Mouse (Mus musculus): ENCODE results near the gene Aida.

GRCm38 (mm10) chr1:183349840-183350239 is 53.5 kb downstream of the Aida start:
- TF ChIP-seq CTCF (IDR thresholded peaks at IDR 0.05; ENCODE audit: control insufficient read depth, insufficient read depth, insufficient read length): no peak
- TF ChIP-seq USF1 (IDR thresholded peaks at IDR 0.05; ENCODE audit: low read depth): no peak
- TF ChIP-seq MYOG (IDR thresholded peaks at IDR 0.05; ENCODE audit: control insufficient read depth, extremely low read depth, insufficient read length): no peak
- TF ChIP-seq FOSL1 (IDR thresholded peaks at IDR 0.05; ENCODE audit: insufficient read depth, low read length, poor library complexity, severe bottlenecking): no peak
- TF ChIP-seq MYOD1 (IDR thresholded peaks at IDR 0.05; ENCODE audit: control insufficient read depth, insufficient read length, low read depth): no peak
- no peak for TF ChIP-seq MAX (IDR thresholded peaks at IDR 0.05)
- peak; percentile 70 for TF ChIP-seq CEBPB (IDR thresholded peaks at IDR 0.05; ENCODE audit: low read depth)
